Mouse (Mus musculus): Measurements from ENCODE around the gene Efcc1.

DNA sequence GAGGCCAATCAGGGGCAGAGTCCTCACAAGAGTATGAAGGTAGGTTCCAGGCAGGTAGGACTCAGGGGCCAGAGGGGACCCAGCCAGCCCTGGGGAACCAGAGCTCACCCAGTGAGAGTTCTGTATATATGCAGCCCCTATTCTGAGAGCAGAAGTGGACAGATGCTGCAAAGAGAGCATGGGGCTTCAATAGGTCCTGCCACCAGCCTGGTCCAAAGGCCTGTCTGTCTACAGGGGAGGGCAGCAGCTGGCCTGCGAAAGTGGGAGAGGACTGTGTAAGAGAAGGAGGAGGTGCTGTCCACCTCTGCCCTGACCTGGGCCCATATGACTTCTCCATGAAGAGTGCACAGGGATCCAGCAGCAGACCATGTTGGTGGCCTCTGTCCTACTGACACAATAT lies 46.0 kb downstream of the Efcc1 start:
- TF ChIP-seq HCFC1 (IDR thresholded peaks at IDR 0.05; ENCODE audit: borderline replicate concordance, insufficient read depth, low read length), result no peak
- TF ChIP-seq ZNF384 (IDR thresholded peaks at IDR 0.05; ENCODE audit: low read depth, low read length), result no peak
- no peak for TF ChIP-seq ZC3H11A (IDR thresholded peaks at IDR 0.05; ENCODE audit: borderline replicate concordance, low read depth, low read length)
